Mouse (Mus musculus) MEL (cell line): ENCODE measurements around the gene Cyp2d26. TPM values are rescaled to one million over a fixed set of nuclear protein-coding genes. Genes with fewer than 3 reads are reported as not detected.

Experiments
- DNase-seq: peaks from one replicate; pipeline ENCODE4 v3.0.0; 2011; ENCODE audit warnings: low read depth, low spot score
- H3K27ac ChIP-seq: 2 replicates; pipeline ENCODE4 v1.5.1; 2012; ENCODE audit warnings: low read depth, mild to moderate bottlenecking, control low read depth, low read length, moderate library complexity; ENCODE audit not compliant: control insufficient read depth
- H3K27me3 ChIP-seq, 2 experiments: fragments of 150-350 bp in 1 of 2; sonication (generic) in 1 of 2; 2 replicates each; pipeline ENCODE4 v1.6.1; 2012; ENCODE audit warnings: low read length in 2 of 2, mild to moderate bottlenecking in 2 of 2, improper control_type of control experiment in 1 of 2, moderate library complexity in 1 of 2; ENCODE audit not compliant: insufficient read depth in 2 of 2, control insufficient read depth in 1 of 2
- H3K36me3 ChIP-seq, 2 experiments: 2 replicates each; pipeline ENCODE4 v1.6.1; 2012 to 2014; ENCODE audit warnings: low read length in 2 of 2, improper control_type of control experiment in 1 of 2, inconsistent platforms in 1 of 2, mild to moderate bottlenecking in 1 of 2; ENCODE audit not compliant: insufficient read depth in 2 of 2, control insufficient read depth in 1 of 2
- H3K4me1 ChIP-seq, 2 experiments: fragments of 150-350 bp in 1 of 2; sonication (generic) in 1 of 2; 2 replicates each; pipeline ENCODE4 v1.6.1; 2012; ENCODE audit warnings: low read length in 2 of 2, improper control_type of control experiment in 1 of 2, mild to moderate bottlenecking in 1 of 2; ENCODE audit not compliant: insufficient read depth in 2 of 2, control insufficient read depth in 1 of 2
- H3K4me3 ChIP-seq, 2 experiments: fragments of 150-350 bp in 1 of 2; sonication (generic) in 1 of 2; 2 replicates each; pipeline ENCODE4 v1.5.1; 2012; ENCODE audit warnings: low read depth in 2 of 2, low read length in 2 of 2, mild to moderate bottlenecking in 2 of 2, moderate library complexity in 2 of 2, control low read depth in 1 of 2, improper control_type of control experiment in 1 of 2; ENCODE audit not compliant: control insufficient read depth in 1 of 2, insufficient read depth in 1 of 2
- H3K79me2 ChIP-seq: 2 replicates; pipeline ENCODE4 v1.6.1; 2012; ENCODE audit warnings: mild to moderate bottlenecking, low read length, moderate library complexity; ENCODE audit not compliant: control insufficient read depth, poor library complexity, insufficient read depth
- H3K9ac ChIP-seq: 2 replicates; pipeline ENCODE4 v1.6.1; 2012; ENCODE audit warnings: low read depth, mild to moderate bottlenecking, control low read depth, low read length, moderate library complexity; ENCODE audit not compliant: control insufficient read depth, poor library complexity, severe bottlenecking
- H3K9me3 ChIP-seq: fragments of 150-350 bp; sonication (generic); replicated peaks from 2 replicates; pipeline ENCODE4 v1.6.1; 2012; ENCODE audit warnings: mild to moderate bottlenecking, low read length, improper control_type of control experiment, moderate library complexity; ENCODE audit not compliant: insufficient read depth
- CTCF ChIP-seq, 3 experiments: IDR thresholded peaks in 2 of 3; conservative IDR thresholded peaks in 1 of 3; 2 replicates each; pipeline ENCODE4 v1.5.1; 2011 to 2012; ENCODE audit warnings: low read length in 3 of 3, low read depth in 2 of 3, mild to moderate bottlenecking in 2 of 3, improper control_type of control experiment in 1 of 3, inconsistent platforms in 1 of 3, mixed read lengths in 1 of 3, moderate library complexity in 1 of 3; ENCODE audit not compliant: control insufficient read depth in 1 of 3, insufficient read depth in 1 of 3, poor library complexity in 1 of 3, severe bottlenecking in 1 of 3
- E2F4 ChIP-seq: IDR thresholded peaks from 2 replicates; pipeline ENCODE4 v1.6.1; 2011; ENCODE audit warnings: low read depth, low read length, improper control_type of control experiment, borderline replicate concordance
- ELF1 ChIP-seq: IDR thresholded peaks from 2 replicates; pipeline ENCODE4 v1.6.1; 2014; ENCODE audit warnings: low read depth, mild to moderate bottlenecking, inconsistent platforms, low read length, improper control_type of control experiment, moderate library complexity
- ETS1 ChIP-seq: IDR thresholded peaks from 2 replicates; pipeline ENCODE4 v1.6.1; 2012; ENCODE audit warnings: low read depth, mild to moderate bottlenecking, inconsistent platforms, low read length, improper control_type of control experiment, moderate library complexity
- GABPA ChIP-seq: IDR thresholded peaks from 2 replicates; pipeline ENCODE4 v1.6.1; 2012; ENCODE audit warnings: low read depth, mild to moderate bottlenecking, inconsistent platforms, low read length, improper control_type of control experiment, moderate library complexity
- GATA1 ChIP-seq: IDR thresholded peaks from 2 replicates; pipeline ENCODE4 v1.6.1; 2011; ENCODE audit warnings: low read depth, low read length, improper control_type of control experiment
- HCFC1 ChIP-seq: IDR thresholded peaks from 2 replicates; pipeline ENCODE4 v1.6.1; 2012; ENCODE audit warnings: low read depth, mild to moderate bottlenecking, inconsistent platforms, low read length, improper control_type of control experiment, moderate library complexity
- KAT2A ChIP-seq: conservative IDR thresholded peaks from 2 replicates; pipeline ENCODE4 v1.6.1; 2012; ENCODE audit warnings: low read depth, low read length, improper control_type of control experiment, inconsistent platforms
- MAX ChIP-seq: IDR thresholded peaks from 2 replicates; pipeline ENCODE4 v1.6.1; 2011; ENCODE audit warnings: low read length, improper control_type of control experiment
- MAZ ChIP-seq: IDR thresholded peaks from 2 replicates; pipeline ENCODE4 v1.6.1; 2012; ENCODE audit warnings: low read depth, mild to moderate bottlenecking, inconsistent platforms, low read length, improper control_type of control experiment
- MEF2A ChIP-seq: IDR thresholded peaks from 2 replicates; pipeline ENCODE4 v1.6.1; 2014; ENCODE audit warnings: low read depth, mild to moderate bottlenecking, inconsistent platforms, low read length, improper control_type of control experiment; ENCODE audit not compliant: poor library complexity, insufficient replicate concordance, severe bottlenecking; ENCODE audit errors: extremely low read depth
- MYB ChIP-seq: IDR thresholded peaks from 2 replicates; pipeline ENCODE4 v1.6.1; 2011; ENCODE audit warnings: mild to moderate bottlenecking, low read depth, low read length, improper control_type of control experiment
- NELFE ChIP-seq: IDR thresholded peaks from 2 replicates; pipeline ENCODE4 v1.6.1; 2011; ENCODE audit warnings: low read depth, low read length, improper control_type of control experiment
- NRF1 ChIP-seq: IDR thresholded peaks from 2 replicates; pipeline ENCODE4 v1.6.1; 2014; ENCODE audit warnings: low read depth, mild to moderate bottlenecking, inconsistent platforms, low read length, improper control_type of control experiment, moderate library complexity; ENCODE audit not compliant: poor library complexity, insufficient read depth, severe bottlenecking
- POLR2A ChIP-seq, 2 experiments: IDR thresholded peaks; 2 replicates each; pipeline ENCODE4 v1.6.1; 2011 to 2012; ENCODE audit warnings: low read length in 2 of 2, mild to moderate bottlenecking in 2 of 2, control low read depth in 1 of 2, improper control_type of control experiment in 1 of 2, low read depth in 1 of 2, moderate library complexity in 1 of 2; ENCODE audit not compliant: control insufficient read depth in 1 of 2, insufficient read depth in 1 of 2, poor library complexity in 1 of 2
- POLR2AphosphoS2 ChIP-seq: IDR thresholded peaks from 2 replicates; pipeline ENCODE4 v1.6.1; 2011; ENCODE audit warnings: low read length, improper control_type of control experiment
- SIN3A ChIP-seq: IDR thresholded peaks from 2 replicates; pipeline ENCODE4 v1.6.1; 2012; ENCODE audit warnings: low read length, improper control_type of control experiment, inconsistent platforms
- SMC3 ChIP-seq: IDR thresholded peaks from 2 replicates; pipeline ENCODE4 v1.6.1; 2011; ENCODE audit warnings: low read depth, low read length, improper control_type of control experiment
- TAL1 ChIP-seq: IDR thresholded peaks from 2 replicates; pipeline ENCODE4 v1.6.1; 2012; ENCODE audit warnings: mild to moderate bottlenecking, inconsistent platforms, low read length, moderate library complexity, mixed read lengths
- TBP ChIP-seq: IDR thresholded peaks from 2 replicates; pipeline ENCODE4 v1.8.0; 2011; ENCODE audit warnings: low read depth, low read length, improper control_type of control experiment
- UBTF ChIP-seq: IDR thresholded peaks from 2 replicates; pipeline ENCODE4 v1.6.1; 2012; ENCODE audit warnings: low read depth, mild to moderate bottlenecking, inconsistent platforms, low read length, improper control_type of control experiment, moderate library complexity, borderline replicate concordance; ENCODE audit not compliant: insufficient read depth
- ZC3H11A ChIP-seq: IDR thresholded peaks from 2 replicates; pipeline ENCODE4 v1.6.1; 2012; ENCODE audit warnings: low read depth, mild to moderate bottlenecking, inconsistent platforms, low read length, improper control_type of control experiment
- ZKSCAN1 ChIP-seq: IDR thresholded peaks from 2 replicates; pipeline ENCODE4 v1.6.1; 2012; ENCODE audit warnings: low read depth, mild to moderate bottlenecking, inconsistent platforms, low read length, improper control_type of control experiment, moderate library complexity
- ZNF384 ChIP-seq: IDR thresholded peaks from 2 replicates; pipeline ENCODE4 v1.6.1; 2012; ENCODE audit warnings: low read depth, mild to moderate bottlenecking, inconsistent platforms, low read length, improper control_type of control experiment
- polyA plus RNA-seq, 2 experiments: library from polyadenylated mRNA; stranded (reverse) in 1 of 2; unstranded in 1 of 2; fragments of >175 nt in 1 of 2; fragments of >200 nt in 1 of 2; gene quantifications; 2 replicates each; pipeline versions ENCODE4 v1.2.1 to v1.2.4; 2012; ENCODE audit warnings: low replicate concordance in 2 of 2, low read depth in 1 of 2; ENCODE audit not compliant: insufficient read length in 2 of 2, insufficient read depth in 1 of 2, missing spikeins in 1 of 2
- total RNA-seq: library from RNA; depleted of rRNA; stranded (reverse); fragments of 300-350 nt; gene quantifications from 2 replicates; pipeline ENCODE4 v1.2.3, GENCODE M21; 2012

Gene Cyp2d26
- total and polyA plus RNA-seq, 3 experiments: not detected

GRCm38 (mm10) chr15:82792566-82792965 is 1.5 kb downstream of the Cyp2d26 start:
- Histone ChIP-seq H3K79me2 (no peaks in the 10 kb centered on the region), H3K9ac (no peak overlapping the region)
- no peak for TF ChIP-seq TAL1
- no peak for TF ChIP-seq HCFC1
- TF ChIP-seq POLR2A (IDR thresholded peaks at IDR 0.05; ENCODE audit: control insufficient read depth in 1 of 2, insufficient read depth in 1 of 2, low read depth in 1 of 2, low read length in 2 of 2, poor library complexity in 1 of 2): no peak
- TF ChIP-seq MAZ: no peak
- no peak for TF ChIP-seq NRF1
- no peak for TF ChIP-seq SMC3
- TF ChIP-seq POLR2AphosphoS2: no peak
- TF ChIP-seq GATA1: no peak
- TF ChIP-seq NELFE: no peak
- TF ChIP-seq TBP: no peak

GRCm38 (mm10) chr15:82784581-82784980 is 9.5 kb downstream of the Cyp2d26 start:
- no peak overlapping the region for H3K27ac ChIP-seq

More at GRCm38 (mm10) chr15:82792566-82792965, 1.5 kb downstream of the Cyp2d26 start:
- no peak for DNase-seq
- Histone ChIP-seq H3K27me3 (no peaks in the 10 kb centered on the region; a peak in 1 of 4 replicates), H3K9me3 (no peaks in the 10 kb centered on the region), H3K4me3 (no peak overlapping the region), H3K4me1 (no peaks in the 10 kb centered on the region), H3K36me3 (no peaks in the 10 kb centered on the region), H3K27ac (no peak overlapping the region)

GRCm38 (mm10) chr15:82783800-82784199 is 10.3 kb downstream of the Cyp2d26 start:
- H3K27me3 ChIP-seq: no peaks in the 10 kb centered on the region
- no peaks in the 10 kb centered on the region for H3K4me1 ChIP-seq
- DNase-seq: no peak
- TF ChIP-seq ZNF384: no peak
- TF ChIP-seq GABPA: no peak
- no peak for TF ChIP-seq KAT2A
- TF ChIP-seq ZKSCAN1: no peak
- no peak for TF ChIP-seq NRF1
- TF ChIP-seq ELF1: no peak
- no peak for TF ChIP-seq ZC3H11A
- no peak for TF ChIP-seq POLR2AphosphoS2
- TF ChIP-seq MAX: no peak
- no peak for TF ChIP-seq ETS1
- no peak for TF ChIP-seq E2F4
- no peak for TF ChIP-seq SIN3A
- TF ChIP-seq POLR2A (IDR thresholded peaks at IDR 0.05; ENCODE audit: control insufficient read depth in 1 of 2, insufficient read depth in 1 of 2, low read depth in 1 of 2, low read length in 2 of 2, poor library complexity in 1 of 2): no peak
- TF ChIP-seq MEF2A: no peak
- no peak for TF ChIP-seq UBTF
- TF ChIP-seq CTCF (IDR thresholded peaks at IDR 0.05 in 2 of 3, conservative IDR thresholded peaks at IDR 0.05 in 1 of 3; ENCODE audit: control insufficient read depth in 1 of 3, insufficient read depth in 1 of 3, low read depth in 2 of 3, low read length in 3 of 3, poor library complexity in 1 of 3, severe bottlenecking in 1 of 3): no peak
- TF ChIP-seq, all 39 proteins: peak for 0
- H3K27ac ChIP-seq: no peak overlapping the region
- H3K4me3 ChIP-seq: no peak overlapping the region
- H3K9me3 ChIP-seq: no peaks in the 10 kb centered on the region
- no peaks in the 10 kb centered on the region for H3K36me3 ChIP-seq
- H3K9ac ChIP-seq: no peak overlapping the region
- no peaks in the 10 kb centered on the region for H3K79me2 ChIP-seq

More at GRCm38 (mm10) chr15:82784581-82784980, 9.5 kb downstream of the Cyp2d26 start:
- no peak overlapping the region for H3K4me3 ChIP-seq
- no peaks in the 10 kb centered on the region for H3K4me1 ChIP-seq
- H3K36me3 ChIP-seq: no peaks in the 10 kb centered on the region
- no peaks in the 10 kb centered on the region for H3K9me3 ChIP-seq
- DNase-seq: no peak
- TF ChIP-seq ELF1: no peak
- no peak for TF ChIP-seq CTCF (IDR thresholded peaks at IDR 0.05 in 2 of 3, conservative IDR thresholded peaks at IDR 0.05 in 1 of 3; ENCODE audit: control insufficient read depth in 1 of 3, insufficient read depth in 1 of 3, low read depth in 2 of 3, low read length in 3 of 3, poor library complexity in 1 of 3, severe bottlenecking in 1 of 3)
- no peak for TF ChIP-seq ZNF384
- no peak for TF ChIP-seq MYB
- H3K9ac ChIP-seq: no peak overlapping the region
- H3K79me2 ChIP-seq: no peaks in the 10 kb centered on the region
- H3K27me3 ChIP-seq: no peaks in the 10 kb centered on the region
